Mouse (Mus musculus) liver, adult 2 months (tissue): Measurements from ENCODE around the gene Dpf3. TPM values are rescaled to one million over a fixed set of nuclear protein-coding genes. Genes with fewer than 3 reads are reported as not detected.
A peak's percentile ranks its signal among the peaks of the same experiment; 100 is the strongest.

Experiments
- DNase-seq: peaks from one replicate; pipeline ENCODE4 v3.0.0-alpha.2; 2011; ENCODE audit warnings: low read depth, low spot score; ENCODE audit errors: extremely low read depth
- H3K27ac ChIP-seq: fragments of 200-500 bp; replicated peaks from 2 replicates; pipeline ENCODE4 v1.5.1; 2012; ENCODE audit warnings: low read depth, mild to moderate bottlenecking, control low read depth, inconsistent platforms, low read length; ENCODE audit not compliant: insufficient read depth
- H3K27me3 ChIP-seq: fragments of 200-500 bp; 2 replicates; pipeline ENCODE4 v1.6.1; 2012; ENCODE audit warnings: mild to moderate bottlenecking, moderate library complexity, low read length, inconsistent platforms; ENCODE audit not compliant: control insufficient read depth, insufficient read depth
- H3K36me3 ChIP-seq: fragments of 200-500 bp; 2 replicates; pipeline ENCODE4 v1.6.1; 2012; ENCODE audit warnings: low read length, inconsistent platforms; ENCODE audit not compliant: control insufficient read depth, insufficient read depth
- H3K4me1 ChIP-seq: fragments of 200-500 bp; 2 replicates; pipeline ENCODE4 v1.6.1; 2011; ENCODE audit warnings: low read length; ENCODE audit not compliant: control insufficient read depth, insufficient read depth
- H3K4me3 ChIP-seq: fragments of 200-500 bp; 2 replicates; pipeline ENCODE4 v1.5.1; 2011; ENCODE audit warnings: low read depth, mild to moderate bottlenecking, control low read depth, low read length, moderate library complexity; ENCODE audit not compliant: insufficient read depth
- H3K79me2 ChIP-seq: fragments of 200-500 bp; 2 replicates; pipeline ENCODE4 v1.6.1; 2012; ENCODE audit warnings: inconsistent platforms, mild to moderate bottlenecking, low read length, moderate library complexity; ENCODE audit not compliant: control insufficient read depth, insufficient read depth
- H3K9ac ChIP-seq: fragments of 200-500 bp; 2 replicates; pipeline ENCODE4 v1.6.1; 2012; ENCODE audit warnings: low read depth, mild to moderate bottlenecking, control low read depth, inconsistent platforms, low read length
- CTCF ChIP-seq: fragments of 200-500 bp; IDR thresholded peaks from 2 replicates; pipeline ENCODE4 v1.5.1; 2011; ENCODE audit warnings: low read depth, low read length, control low read depth
- POLR2A ChIP-seq: fragments of 200-500 bp; IDR thresholded peaks from 2 replicates; pipeline ENCODE4 v1.6.1; 2011; ENCODE audit warnings: low read length, control low read depth; ENCODE audit not compliant: insufficient read depth; ENCODE audit errors: extremely low read depth
- WGBS: fragments of 180-500 bp; shearing (Covaris S2); methylation state at CpG from one replicate; pipeline ENCODE4 v1.1.7; 2018; 5-methylcytosine and 5-hydroxymethylcytosine counted together
- polyA plus RNA-seq: library from polyadenylated mRNA; depleted of rRNA; stranded (reverse); fragments of >200 nt; gene quantifications from 2 replicates; pipeline ENCODE4 v1.2.3, GENCODE M21; 2012
- total RNA-seq: library from RNA; depleted of rRNA; stranded (reverse); fragments of >200 nt; gene quantifications from 2 replicates; pipeline ENCODE4 v1.2.3, GENCODE M21; 2014

The Dpf3 gene
- total and polyA plus RNA-seq, 2 experiments, result 1.6 to 2.4 TPM

- Histone ChIP-seq H3K4me1 (no peaks in the 10 kb centered on the region), H3K9ac (no peak overlapping the region), H3K79me2 (no peaks in the 10 kb centered on the region), H3K4me3 (no peak overlapping the region), H3K27me3 (no peaks in the 10 kb centered on the region), H3K36me3 (no peaks in the 10 kb centered on the region), H3K27ac (no peak overlapping the region)
- TF ChIP-seq CTCF (no peak), POLR2A (no peak)
- no peak for DNase-seq
- WGBS, result 88% methylated on average over 1 of the region's 1 CpGs
Measured at GRCm38 (mm10) chr12:83338345-83338744, 149.2 kb downstream of the Dpf3 start.

GRCm38 (mm10) chr12:83337776-83338149, 149.8 kb downstream of the Dpf3 start:
- Histone ChIP-seq H3K27ac (no peak overlapping the region), H3K79me2 (no peaks in the 10 kb centered on the region), H3K9ac (no peak overlapping the region), H3K4me3 (no peak overlapping the region), H3K4me1 (no peaks in the 10 kb centered on the region), H3K27me3 (no peaks in the 10 kb centered on the region), H3K36me3 (no peaks in the 10 kb centered on the region)
- DNase-seq, result no peak
- TF ChIP-seq POLR2A, result no peak
- TF ChIP-seq CTCF, result no peak
- WGBS, result 85% methylated on average over 7 of the region's 7 CpGs

- DNase-seq, result no peak
- H3K27me3 ChIP-seq, result no peaks in the 10 kb centered on the region
Measured at GRCm38 (mm10) chr12:83337077-83337775, 150.3 kb downstream of the Dpf3 start.

GRCm38 (mm10) chr12:83330056-83330455, 157.5 kb downstream of the Dpf3 start:
- TF ChIP-seq POLR2A (no peak), CTCF (no peak)
- H3K9ac ChIP-seq, result no peak overlapping the region
- peaks cover 3% of the 10 kb centered on the region for H3K4me1 ChIP-seq
- H3K36me3 ChIP-seq, result no peaks in the 10 kb centered on the region
- H3K4me3 ChIP-seq, result no peak overlapping the region
- H3K27me3 ChIP-seq, result no peaks in the 10 kb centered on the region
- DNase-seq, result no peak
- H3K79me2 ChIP-seq, result no peaks in the 10 kb centered on the region
- H3K27ac ChIP-seq, result no peak overlapping the region
- 87% methylated on average over 7 of the region's 7 CpGs for WGBS

More at GRCm38 (mm10) chr12:83337077-83337775, 150.3 kb downstream of the Dpf3 start:
- H3K4me1 ChIP-seq, result no peaks in the 10 kb centered on the region
- WGBS, result 72% methylated on average over 13 of the region's 13 CpGs
- no peak overlapping the region for H3K27ac ChIP-seq
- H3K4me3 ChIP-seq, result no peak overlapping the region
- H3K36me3 ChIP-seq, result no peaks in the 10 kb centered on the region
- H3K9ac ChIP-seq, result no peak overlapping the region
- TF ChIP-seq POLR2A (no peak), CTCF (no peak)
- H3K79me2 ChIP-seq, result no peaks in the 10 kb centered on the region

- WGBS, result 25% methylated on average over 13 of the region's 13 CpGs
- peak; percentile 89 for DNase-seq
Measured at GRCm38 (mm10) chr12:83328899-83329298, 158.6 kb downstream of the Dpf3 start.

GRCm38 (mm10) chr12:83328491-83328890, 159.0 kb downstream of the Dpf3 start:
- no peak for DNase-seq
- no peaks in the 10 kb centered on the region for H3K79me2 ChIP-seq
- peaks cover 3% of the 10 kb centered on the region for H3K4me1 ChIP-seq
- no peak overlapping the region for H3K9ac ChIP-seq
- no peaks in the 10 kb centered on the region for H3K36me3 ChIP-seq
- no peak overlapping the region for H3K4me3 ChIP-seq
- no peak for TF ChIP-seq POLR2A
- no peak for TF ChIP-seq CTCF
- 87% methylated on average over 4 of the region's 4 CpGs for WGBS
- no peak overlapping the region for H3K27ac ChIP-seq
- H3K27me3 ChIP-seq, result no peaks in the 10 kb centered on the region

More at GRCm38 (mm10) chr12:83328899-83329298, 158.6 kb downstream of the Dpf3 start:
- H3K27ac ChIP-seq, result no peak overlapping the region
- H3K27me3 ChIP-seq, result no peaks in the 10 kb centered on the region
- H3K4me3 ChIP-seq, result no peak overlapping the region
- no peaks in the 10 kb centered on the region for H3K79me2 ChIP-seq
- H3K4me1 ChIP-seq, result peaks cover 3% of the 10 kb centered on the region
- no peaks in the 10 kb centered on the region for H3K36me3 ChIP-seq
- TF ChIP-seq CTCF, result no peak
- no peak for TF ChIP-seq POLR2A
- H3K9ac ChIP-seq, result no peak overlapping the region
